Comparison of ENCODE assay signal across 23 mouse cellular contexts in genomic region chr12:118910360-118910759, GRCm38 (mm10). TPM values are rescaled to one million over a fixed set of nuclear protein-coding genes. Genes with fewer than 3 reads are reported as not detected.
"Had no signal": no experiment of that assay in that cellular context is flagged by ENCODE, and none has a peak within 500 bp of the region (broad histone marks: within the 10 kb centered on the region; RNA-seq: fewer than 3 reads in every experiment).

No protein-coding gene starts in this region.

- DNase-seq: retina, postnatal 1 day; right cerebral cortex, adult 18-20 months; right cerebral cortex, postnatal 14 days; right cerebral cortex, postnatal 25 days; right cerebral cortex, postnatal 4 days; spleen, adult 18-20 months; thymus, adult 18-20 months; thymus, adult 2 months; thymus, postnatal 14 days; thymus, postnatal 25 days; thymus, postnatal 36 days; thymus, postnatal 4 days had no signal

RNA-seq across cellular contexts. Expression of gene Abcb5, which starts 55.9 kb away (rescaled TPM):
- total RNA-seq: neutrophil, adult 5-6 weeks had no signal
- polyA plus RNA-seq: neural tube, embryonic 13.5 days; neural tube, embryonic 14.5 days; neural tube, embryonic 15.5 days; small intestine, adult 2 months; spleen, adult 2 months; stomach, embryonic 14.5 days; stomach, embryonic 15.5 days; stomach, embryonic 16.5 days; stomach, postnatal 0 days; thymus, adult 2 months; urinary bladder, adult 2 months had no signal
